Mouse (Mus musculus): Measurements from ENCODE around the gene Atp5e.

Atp5e gene

GRCm38 (mm10) chr2:174415001-174415730, 48.7 kb downstream of the Atp5e start:
- no peak for DNase-seq (ENCODE audit: low read depth, low spot score)

GRCm38 (mm10) chr2:174413127-174413526, 50.8 kb downstream of the Atp5e start:
- DNase-seq (ENCODE audit: low read depth, low spot score), result no peak
